Mouse (Mus musculus): ENCODE results near the gene Slamf7. TPM values are rescaled to one million over a fixed set of nuclear protein-coding genes. Genes with fewer than 3 reads are reported as not detected.

The Slamf7 gene
- total and polyA plus RNA-seq, 3 experiments, result 6.8 to 15.4 (median 10.6) TPM

GRCm38 (mm10) chr1:171635696-171636095 lies 17.1 kb downstream of the Slamf7 start:
- Histone ChIP-seq H3K9ac (ENCODE audit: insufficient read depth, low read depth) (no peak overlapping the region), H3K36me3 (replicated peaks in 1 of 2; ENCODE audit: control insufficient read depth in 1 of 2, insufficient read depth in 1 of 2, low read length in 1 of 2) (peaks cover 0 to 52% of the 10 kb centered on the region in 2 experiments), H3K9me3 (replicated peaks; ENCODE audit: low read length) (no peaks in the 10 kb centered on the region), H3K4me2 (ENCODE audit: insufficient read depth, low read depth, poor library complexity, severe bottlenecking) (no peak overlapping the region), H3K79me2 (replicated peaks; ENCODE audit: control insufficient read depth, extremely low read depth, insufficient read depth, poor library complexity, severe bottlenecking) (no peaks in the 10 kb centered on the region), H3K4me3 (replicated peaks in 1 of 3; ENCODE audit: low read depth in 2 of 3, low read length in 2 of 3, poor library complexity in 1 of 3) (no peak overlapping the region), H3K27ac (ENCODE audit: insufficient read depth, low read depth) (no peak overlapping the region), H3K27me3 (replicated peaks) (no peaks in the 10 kb centered on the region), H3K4me1 (ENCODE audit: control insufficient read depth in 1 of 2, insufficient read depth in 2 of 2) (peaks cover 3 to 12% of the 10 kb centered on the region in 2 experiments; a peak in 3 of 4 replicates)
- dilution Hi-C loops (cut with MboI; ENCODE audit: extremely low pct_ligation_motif_present, extremely low pct_unique_long_range_greater_than_20kb, low sequenced_read_pairs), result no loop called here
- no peak for TF ChIP-seq MAX (IDR thresholded peaks at IDR 0.05; ENCODE audit: low read length)
- no peak for TF ChIP-seq IRF4 (IDR thresholded peaks at IDR 0.05; ENCODE audit: low read depth, low read length)
- TF ChIP-seq PAX5 (IDR thresholded peaks at IDR 0.05; ENCODE audit: low read length), result no peak
- no peak for TF ChIP-seq E2F4 (IDR thresholded peaks at IDR 0.05; ENCODE audit: insufficient replicate concordance, low read depth, low read length)
- no peak for TF ChIP-seq ZC3H11A (IDR thresholded peaks at IDR 0.05; ENCODE audit: low read depth, low read length)
- no peak for TF ChIP-seq ZKSCAN1 (IDR thresholded peaks at IDR 0.05; ENCODE audit: borderline replicate concordance, low read depth, low read length)
- TF ChIP-seq UBTF (IDR thresholded peaks at IDR 0.05; ENCODE audit: low read depth, low read length), result no peak
- TF ChIP-seq NRF1 (IDR thresholded peaks at IDR 0.05; ENCODE audit: low read depth, low read length), result no peak
- TF ChIP-seq KAT2A (IDR thresholded peaks at IDR 0.05; ENCODE audit: insufficient replicate concordance, low read length), result no peak
- no peak for TF ChIP-seq RAD21 (IDR thresholded peaks at IDR 0.05; ENCODE audit: low read depth, low read length)
- DNase-seq (ENCODE audit: extremely low read depth), result no peak
- in situ Hi-C loops (cut with MboI; ENCODE audit: low pct_ligation_motif_present, low pct_unique_long_range_greater_than_20kb, low sequenced_read_pairs), result no loop called here

- Histone ChIP-seq H3K9me3 (replicated peaks; ENCODE audit: low read length) (no peaks in the 10 kb centered on the region), H3K36me3 (replicated peaks in 1 of 2; ENCODE audit: control insufficient read depth in 1 of 2, insufficient read depth in 1 of 2, low read length in 1 of 2) (peaks cover 0 to 15% of the 10 kb centered on the region in 2 experiments), H3K4me1 (ENCODE audit: control insufficient read depth in 1 of 2, insufficient read depth in 2 of 2) (peaks cover 3 to 20% of the 10 kb centered on the region in 2 experiments; a peak in 3 of 4 replicates), H3K27me3 (replicated peaks) (no peaks in the 10 kb centered on the region), H3K9ac (ENCODE audit: insufficient read depth, low read depth) (no peak overlapping the region), H3K4me3 (replicated peaks in 1 of 3; ENCODE audit: low read depth in 2 of 3, low read length in 2 of 3, poor library complexity in 1 of 3) (no peak overlapping the region), H3K27ac (ENCODE audit: insufficient read depth, low read depth) (no peak overlapping the region), H3K79me2 (replicated peaks; ENCODE audit: control insufficient read depth, extremely low read depth, insufficient read depth, poor library complexity, severe bottlenecking) (no peaks in the 10 kb centered on the region), H3K4me2 (ENCODE audit: insufficient read depth, low read depth, poor library complexity, severe bottlenecking) (no peak overlapping the region)
- in situ Hi-C loops (cut with MboI; ENCODE audit: low pct_ligation_motif_present, low pct_unique_long_range_greater_than_20kb, low sequenced_read_pairs) (no loop called here), dilution Hi-C loops (cut with MboI; ENCODE audit: extremely low pct_ligation_motif_present, extremely low pct_unique_long_range_greater_than_20kb, low sequenced_read_pairs) (no loop called here)
- TF ChIP-seq RAD21 (IDR thresholded peaks at IDR 0.05; ENCODE audit: low read depth, low read length), result no peak
- peak; percentile 68; the same call in 1 of the 2 replicates for TF ChIP-seq MEF2A (IDR thresholded peaks at IDR 0.05; ENCODE audit: borderline replicate concordance, low read depth, low read length)
- TF ChIP-seq BHLHE40 (IDR thresholded peaks at IDR 0.05; ENCODE audit: low read depth, low read length), result peak; percentile 64
- TF ChIP-seq MAZ (IDR thresholded peaks at IDR 0.05; ENCODE audit: low read depth, low read length), result no peak
- peak; percentile 43 for DNase-seq (ENCODE audit: extremely low read depth)
These were observed 21.4 kb downstream of the Slamf7 start for GRCm38 (mm10) chr1:171631447-171631846.

- H3K4me1 ChIP-seq (ENCODE audit: control insufficient read depth in 1 of 2, insufficient read depth in 2 of 2), result peaks cover 3 to 20% of the 10 kb centered on the region in 2 experiments; a peak in 3 of 4 replicates
- H3K36me3 ChIP-seq (replicated peaks in 1 of 2; ENCODE audit: control insufficient read depth in 1 of 2, insufficient read depth in 1 of 2, low read length in 1 of 2), result peaks cover 0 to 13% of the 10 kb centered on the region in 2 experiments
- no peak overlapping the region for H3K4me3 ChIP-seq (replicated peaks in 1 of 3; ENCODE audit: low read depth in 2 of 3, low read length in 2 of 3, poor library complexity in 1 of 3)
- H3K4me2 ChIP-seq (ENCODE audit: insufficient read depth, low read depth, poor library complexity, severe bottlenecking), result no peak overlapping the region
- H3K27ac ChIP-seq (ENCODE audit: insufficient read depth, low read depth), result no peak overlapping the region
- H3K9ac ChIP-seq (ENCODE audit: insufficient read depth, low read depth), result no peak overlapping the region
- in situ Hi-C loops (cut with MboI; ENCODE audit: low pct_ligation_motif_present, low pct_unique_long_range_greater_than_20kb, low sequenced_read_pairs) (no loop called here), dilution Hi-C loops (cut with MboI; ENCODE audit: extremely low pct_ligation_motif_present, extremely low pct_unique_long_range_greater_than_20kb, low sequenced_read_pairs) (no loop called here)
- TF ChIP-seq JUN (IDR thresholded peaks at IDR 0.05; ENCODE audit: insufficient read depth, low read depth, low read length) (no peak), MYC (IDR thresholded peaks at IDR 0.05; ENCODE audit: low read depth, low read length) (no peak), MAZ (IDR thresholded peaks at IDR 0.05; ENCODE audit: low read depth, low read length) (no peak), MAX (IDR thresholded peaks at IDR 0.05; ENCODE audit: low read length) (no peak), MXI1 (IDR thresholded peaks at IDR 0.05; ENCODE audit: low read depth, low read length) (no peak), POLR2AphosphoS2 (IDR thresholded peaks at IDR 0.05; ENCODE audit: low read depth, low read length) (no peak)
- no peaks in the 10 kb centered on the region for H3K79me2 ChIP-seq (replicated peaks; ENCODE audit: control insufficient read depth, extremely low read depth, insufficient read depth, poor library complexity, severe bottlenecking)
- no peak for DNase-seq (ENCODE audit: extremely low read depth)
- H3K27me3 ChIP-seq (replicated peaks), result no peaks in the 10 kb centered on the region
- H3K9me3 ChIP-seq (replicated peaks; ENCODE audit: low read length), result no peaks in the 10 kb centered on the region
These were observed 21.9 kb downstream of the Slamf7 start for GRCm38 (mm10) chr1:171630912-171631311.
